Mouse (Mus musculus) lung, adult 2 months (tissue): ENCODE results near the gene Ccser1.

Source experiments
- CTCF ChIP-seq: fragments of 200-500 bp; IDR thresholded peaks from 2 replicates; pipeline ENCODE4 v1.5.1; 2011; ENCODE audit warnings: mild to moderate bottlenecking, low read length, control low read depth; ENCODE audit not compliant: insufficient read depth
- POLR2A ChIP-seq: fragments of 200-500 bp; IDR thresholded peaks from 2 replicates; pipeline ENCODE4 v1.6.1; 2011; ENCODE audit warnings: low read depth, mild to moderate bottlenecking, control low read depth, low read length, borderline replicate concordance; ENCODE audit errors: extremely low read depth

DNA sequence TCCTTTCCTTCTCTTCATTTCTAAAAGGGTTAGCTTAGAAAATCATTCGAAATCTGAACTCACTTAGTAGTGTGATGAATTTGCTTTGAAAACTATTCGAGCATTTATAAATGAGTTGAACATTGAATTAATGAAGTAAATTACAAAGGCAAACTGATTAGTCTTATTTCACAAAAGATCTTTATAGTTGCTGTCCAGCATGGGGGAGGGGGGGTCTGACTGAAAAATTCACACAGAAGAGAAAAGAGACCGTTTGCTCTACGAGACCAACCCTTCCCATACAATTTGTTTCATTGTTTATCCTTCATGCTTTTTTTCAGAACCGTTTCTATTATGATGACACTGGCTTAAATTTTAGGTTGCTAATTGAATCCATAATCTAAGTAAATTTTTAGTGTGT lies 583.3 kb downstream of the Ccser1 start:
- TF ChIP-seq CTCF (no peak), POLR2A (no peak)
